Mouse (Mus musculus) embryonic facial prominence, embryonic 14.5 days (tissue): Measurements from ENCODE around the gene 2300009A05Rik. TPM values are rescaled to one million over a fixed set of nuclear protein-coding genes. Genes with fewer than 3 reads are reported as not detected.

Experiments used
- ATAC-seq: fragments of 200-750 bp; cut with Nextera tagmentation; 2 replicates; pipeline ENCODE4 v1.8.0; 2017; ENCODE audit warnings: low read depth, moderate number of reproducible peaks, moderate TSS enrichment
- DNase-seq: peaks from one replicate; pipeline ENCODE4 v3.0.0-alpha.2; 2015; ENCODE audit warnings: low spot score
- H3K27ac ChIP-seq: fragments of 300-500 bp; sonication (generic); replicated peaks from 2 replicates; pipeline ENCODE4 v1.5.1; 2014; ENCODE audit warnings: low read depth, mild to moderate bottlenecking, low read length, moderate library complexity
- H3K27me3 ChIP-seq: fragments of 300-500 bp; sonication (generic); replicated peaks from 2 replicates; pipeline ENCODE4 v1.6.1; 2014; ENCODE audit warnings: low read length; ENCODE audit not compliant: control insufficient read depth, insufficient read depth
- H3K36me3 ChIP-seq: fragments of 300-500 bp; sonication (generic); 2 replicates; pipeline ENCODE4 v1.6.1; 2014; ENCODE audit warnings: low read length, mixed read lengths; ENCODE audit not compliant: control insufficient read depth, insufficient read depth
- H3K4me1 ChIP-seq: fragments of 300-500 bp; sonication (generic); 2 replicates; pipeline ENCODE4 v1.6.1; 2014; ENCODE audit warnings: antibody characterized with exemption, low read length; ENCODE audit not compliant: control insufficient read depth, insufficient read depth
- H3K4me2 ChIP-seq: fragments of 300-500 bp; sonication (generic); 2 replicates; pipeline ENCODE4 v1.6.1; 2014; ENCODE audit warnings: low read depth, mild to moderate bottlenecking, low read length, moderate library complexity, mixed read lengths
- H3K4me3 ChIP-seq: fragments of 300-500 bp; sonication (generic); 2 replicates; pipeline ENCODE4 v1.5.1; 2014; ENCODE audit warnings: low read depth, mild to moderate bottlenecking, low read length
- H3K9ac ChIP-seq: fragments of 300-500 bp; sonication (generic); 2 replicates; pipeline ENCODE4 v1.6.1; 2014; ENCODE audit warnings: low read depth, mild to moderate bottlenecking, low read length, moderate library complexity, mixed read lengths
- H3K9me3 ChIP-seq: fragments of 300-500 bp; sonication (generic); 2 replicates; pipeline ENCODE4 v1.6.1; 2016; ENCODE audit warnings: low read length; ENCODE audit not compliant: control insufficient read depth
- WGBS: fragments of 180-500 bp; shearing (Covaris S2); extraction: QIAGEN DNeasy Blood & Tissue Kit; methylation state at CpG from one replicate; pipeline ENCODE4 v1.1.7; 2014; 5-methylcytosine and 5-hydroxymethylcytosine counted together
- polyA plus RNA-seq: library from polyadenylated mRNA; unstranded; fragments of >200 nt; fragmentation: Nextera tagmentation; extraction: Ambion mirVana; gene quantifications from 2 replicates; pipeline ENCODE4 v1.2.1, GENCODE M21; 2014

The 2300009A05Rik gene
- polyA plus RNA-seq, result 35.4 and 39.0 TPM in 2 replicates

DNA sequence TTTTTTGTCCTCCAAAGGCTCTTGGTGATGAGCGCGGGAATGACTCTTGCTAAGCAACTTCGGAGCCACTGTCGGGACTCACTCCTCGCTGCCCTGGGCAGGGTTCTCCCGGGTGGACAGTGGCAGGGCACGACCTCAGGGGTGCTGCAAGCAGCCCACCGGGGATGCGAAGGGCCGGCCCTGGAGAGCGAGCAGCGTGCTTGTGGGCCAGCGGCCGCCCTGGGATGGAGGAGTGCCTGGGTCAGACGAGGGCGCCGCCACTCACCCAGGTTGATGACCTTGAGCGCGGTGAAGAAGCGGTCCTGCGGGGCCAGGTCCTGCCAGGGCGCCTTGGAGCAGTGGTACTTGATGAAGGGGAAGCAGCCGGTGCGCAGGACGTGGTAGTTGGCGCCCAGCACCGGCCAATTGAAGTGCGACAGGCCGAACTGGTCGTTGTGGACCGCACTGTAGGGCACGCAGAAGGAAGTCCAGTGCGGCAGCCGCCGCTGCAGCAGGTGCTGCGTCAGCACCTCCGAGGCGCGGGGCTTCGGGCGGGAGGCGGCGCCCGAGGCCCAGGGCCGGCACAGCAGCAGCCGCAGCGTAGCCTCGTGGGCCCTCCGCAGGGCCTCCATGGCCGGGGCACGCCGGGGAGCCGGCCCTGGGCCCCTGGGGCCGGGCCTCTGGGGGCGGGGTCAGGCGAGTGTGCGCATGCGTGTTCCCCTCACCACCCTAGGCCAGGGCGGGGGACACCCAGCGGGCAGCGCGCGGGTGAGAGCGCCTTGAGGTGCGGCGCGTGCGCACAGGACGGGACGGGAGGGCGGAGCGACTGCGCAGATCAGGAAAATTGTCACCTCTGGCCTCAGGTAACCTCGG is at the start of gene 2300009A05Rik:
2300009A05Rik (minus strand) TSS at position 636 of the 852 bp plus-strand sequence.
- peak within 1 kb of the TSS; percentile 50; the same call in 1 of the 2 replicates for H3K27ac ChIP-seq

DNA sequence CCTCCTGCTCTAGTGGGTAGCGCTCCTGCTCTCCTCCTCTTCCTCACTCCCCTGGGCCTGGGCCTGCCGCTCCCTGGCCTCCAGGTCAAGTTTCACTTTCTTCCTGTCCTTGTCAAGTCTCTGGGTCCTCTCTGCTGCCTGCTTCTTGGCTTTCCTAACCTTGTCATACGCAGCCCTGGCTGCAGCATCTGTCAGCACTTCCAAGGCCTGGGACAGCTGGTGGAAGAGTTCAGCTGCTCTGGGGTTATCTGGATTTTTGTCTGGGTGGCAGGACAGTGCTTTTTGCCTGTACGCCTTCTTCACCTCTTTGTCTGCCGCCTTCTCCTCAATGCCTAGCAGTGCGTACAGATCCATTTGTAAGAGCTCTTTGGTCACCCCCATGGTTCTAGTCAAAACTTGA is 44.6 kb upstream of the 2300009A05Rik start:
- H3K4me2 ChIP-seq, result no peak overlapping the region
- no peaks in the 10 kb centered on the region for H3K36me3 ChIP-seq
- no peak overlapping the region for H3K27ac ChIP-seq
- H3K4me3 ChIP-seq, result no peak overlapping the region
- no peaks in the 10 kb centered on the region for H3K4me1 ChIP-seq
- 59% methylated on average over 6 of the region's 6 CpGs for WGBS
- DNase-seq, result peak; percentile 37
- ATAC-seq, result peak; percentile 53; the same call in 1 of the 2 replicates
- H3K27me3 ChIP-seq, result no peaks in the 10 kb centered on the region
- no peak overlapping the region for H3K9ac ChIP-seq
- H3K9me3 ChIP-seq, result no peaks in the 10 kb centered on the region

More for the DNA sequence above, at the start of gene 2300009A05Rik:
- ATAC-seq (peak; percentile 98), DNase-seq (peak; percentile 94)
- H3K4me2 ChIP-seq, result peak within 1 kb of the TSS; percentile 92
- peak within 1 kb of the TSS; percentile 73 for H3K4me3 ChIP-seq
- peak within 1 kb of the TSS; percentile 88 for H3K9ac ChIP-seq
- under 1% methylated on average over 28 of the region's 74 CpGs for WGBS
- H3K27me3 ChIP-seq, result no peaks in the 10 kb centered on the region
- no peaks in the 10 kb centered on the region for H3K36me3 ChIP-seq
- H3K9me3 ChIP-seq, result no peaks in the 10 kb centered on the region
- no peaks in the 10 kb centered on the region; the same call in 1 of the 2 replicates for H3K4me1 ChIP-seq

DNA sequence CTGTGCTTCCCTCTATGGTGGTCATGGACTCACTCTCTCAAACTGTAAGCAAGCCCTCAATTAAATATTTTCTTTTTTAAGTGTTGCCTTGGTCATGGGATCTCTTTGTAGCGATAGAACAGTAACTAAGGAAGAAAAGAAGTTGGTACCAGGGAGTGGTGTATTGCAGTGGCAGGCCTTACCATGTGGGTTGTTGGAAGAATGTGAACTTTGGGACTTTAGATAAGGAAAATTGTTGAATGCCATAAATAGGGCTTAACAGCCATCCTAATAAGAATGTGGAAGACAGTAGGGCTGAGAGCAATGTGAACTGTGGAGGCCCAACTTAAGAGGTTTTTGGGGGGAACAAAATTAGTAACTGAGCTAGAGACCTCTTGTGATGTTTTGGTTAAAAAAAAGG is 31.6 kb upstream of the 2300009A05Rik start:
- H3K27ac ChIP-seq, result no peak overlapping the region
- no peak overlapping the region for H3K9ac ChIP-seq
- no peaks in the 10 kb centered on the region for H3K27me3 ChIP-seq
- DNase-seq (no peak), ATAC-seq (no peak)
- no peak overlapping the region for H3K4me3 ChIP-seq
- H3K4me2 ChIP-seq, result no peak overlapping the region
- H3K4me1 ChIP-seq, result no peaks in the 10 kb centered on the region
- 68% methylated on average over 1 of the region's 1 CpGs for WGBS
- H3K9me3 ChIP-seq, result no peaks in the 10 kb centered on the region
- no peaks in the 10 kb centered on the region for H3K36me3 ChIP-seq

DNA sequence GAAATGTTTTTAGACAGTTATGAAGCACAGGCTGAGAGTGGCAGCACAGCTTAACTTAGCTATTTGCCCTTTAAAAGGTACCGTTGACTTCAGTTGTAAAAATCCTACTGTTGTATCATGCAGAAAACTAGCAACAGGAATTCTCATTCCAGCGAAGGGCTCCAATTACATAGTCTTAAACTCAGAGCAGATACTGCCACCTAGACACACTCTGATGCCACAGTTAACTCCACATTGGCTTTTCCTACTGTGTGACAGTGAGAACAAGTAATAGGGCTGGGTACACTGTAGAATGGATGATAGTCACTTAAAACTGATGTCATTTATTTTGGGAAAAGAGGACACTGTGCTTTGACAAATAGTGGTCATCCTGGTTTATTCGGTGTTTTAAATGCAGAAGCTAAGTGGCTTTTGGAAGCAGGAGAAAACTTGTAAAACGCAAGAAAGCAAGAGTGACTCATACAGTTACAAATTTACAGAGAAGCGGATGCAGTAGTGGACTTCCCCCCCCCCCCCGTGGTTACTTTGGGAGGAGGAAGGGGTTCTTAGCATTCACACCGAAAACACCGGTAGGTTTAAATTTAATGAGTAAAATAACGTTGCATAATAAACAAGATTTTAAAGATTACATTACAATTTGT is 22.2 kb upstream of the 2300009A05Rik start:
- no peak overlapping the region for H3K4me3 ChIP-seq
- no peak overlapping the region for H3K27ac ChIP-seq
- H3K27me3 ChIP-seq, result no peaks in the 10 kb centered on the region
- 61% methylated on average over 9 of the region's 9 CpGs for WGBS
- no peaks in the 10 kb centered on the region for H3K4me1 ChIP-seq
- no peak overlapping the region for H3K4me2 ChIP-seq
- H3K9ac ChIP-seq, result no peak overlapping the region
- DNase-seq, result peak; percentile 49
- no peaks in the 10 kb centered on the region for H3K9me3 ChIP-seq
- no peak for ATAC-seq
- H3K36me3 ChIP-seq, result no peaks in the 10 kb centered on the region

DNA sequence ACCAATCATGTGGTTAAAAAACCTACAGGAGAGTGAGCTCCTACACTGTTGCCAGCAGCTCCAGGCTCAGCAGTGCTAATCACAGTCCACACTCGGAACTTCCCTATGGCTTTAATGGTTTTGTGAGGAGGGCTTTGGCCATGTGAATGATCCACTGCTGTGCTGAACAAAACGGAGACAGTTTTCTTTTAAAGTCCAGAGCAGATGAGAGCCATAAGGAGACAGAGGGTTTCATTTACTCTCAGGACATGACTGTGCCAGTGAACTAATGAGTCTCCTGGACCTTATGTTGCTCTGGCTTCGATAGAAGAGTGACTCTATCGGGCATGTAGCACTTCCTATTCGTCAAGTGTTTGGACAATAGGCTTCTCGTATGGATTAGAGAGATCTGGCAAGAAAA is 21.4 kb upstream of the 2300009A05Rik start:
- no peak for DNase-seq
- H3K4me2 ChIP-seq, result no peak overlapping the region
- 46% methylated on average over 6 of the region's 6 CpGs for WGBS
- H3K4me1 ChIP-seq, result no peaks in the 10 kb centered on the region
- no peak overlapping the region for H3K27ac ChIP-seq
- H3K9me3 ChIP-seq, result no peaks in the 10 kb centered on the region
- ATAC-seq, result no peak
- no peak overlapping the region for H3K4me3 ChIP-seq
- H3K9ac ChIP-seq, result no peak overlapping the region
- no peaks in the 10 kb centered on the region for H3K36me3 ChIP-seq
- H3K27me3 ChIP-seq, result no peaks in the 10 kb centered on the region

DNA sequence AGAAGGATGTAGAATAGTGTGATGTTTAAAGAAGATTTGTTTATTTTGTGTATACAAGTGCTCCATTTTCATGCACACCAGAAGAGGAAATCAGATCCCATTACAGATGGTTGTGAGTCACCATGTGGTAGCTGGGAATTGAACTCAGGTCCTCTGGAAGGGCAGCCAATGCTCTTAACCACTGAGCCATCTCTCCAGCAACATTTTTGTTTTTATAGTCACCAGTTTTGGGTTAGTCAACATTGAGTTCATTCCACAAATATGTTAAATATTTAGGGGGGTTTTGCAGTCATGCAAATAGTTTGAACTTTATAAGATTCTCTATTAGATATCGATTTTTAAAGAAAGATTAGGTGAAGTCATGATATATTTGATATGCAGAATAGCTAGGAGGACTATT is 1.1 kb upstream of the 2300009A05Rik start:
- ATAC-seq (no peak), DNase-seq (no peak)
- 71% methylated on average over 1 of the region's 1 CpGs for WGBS

DNA sequence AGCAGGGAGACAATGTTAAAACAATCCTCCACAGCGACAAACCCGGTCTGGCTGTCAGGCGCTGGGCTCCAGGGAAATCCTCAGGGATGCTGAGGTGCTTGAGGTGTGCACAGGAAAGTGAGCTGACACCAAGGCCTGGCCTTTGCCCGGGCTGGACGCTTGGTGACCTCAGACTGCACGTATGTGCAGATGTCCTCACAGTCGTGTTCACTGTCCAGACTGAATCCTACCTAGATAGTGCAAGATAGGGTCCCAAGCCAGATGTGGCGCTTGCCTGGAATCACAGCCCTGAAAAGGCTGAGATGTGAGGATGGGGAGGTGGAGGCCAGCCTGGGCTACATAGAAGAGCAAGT is 393 bp upstream of the 2300009A05Rik start:
- Histone ChIP-seq H3K27ac (no peak overlapping the region; the same call in 1 of the 2 replicates), H3K36me3 (no peaks in the 10 kb centered on the region), H3K4me3 (peak overlapping the region; percentile 73), H3K9me3 (no peaks in the 10 kb centered on the region), H3K9ac (peak overlapping the region; percentile 88), H3K4me2 (peak overlapping the region; percentile 92), H3K27me3 (no peaks in the 10 kb centered on the region), H3K4me1 (no peaks in the 10 kb centered on the region; the same call in 1 of the 2 replicates)
- DNase-seq, result no peak
- no peak; the same call in 1 of the 2 replicates for ATAC-seq
- 11% methylated on average over 8 of the region's 8 CpGs for WGBS

More for the DNA sequence above, 1.1 kb upstream of the 2300009A05Rik start:
- H3K4me2 ChIP-seq, result no peak overlapping the region
- H3K27me3 ChIP-seq, result no peaks in the 10 kb centered on the region
- H3K27ac ChIP-seq, result no peak overlapping the region
- H3K4me3 ChIP-seq, result no peak overlapping the region
- no peaks in the 10 kb centered on the region; the same call in 1 of the 2 replicates for H3K4me1 ChIP-seq
- no peak overlapping the region for H3K9ac ChIP-seq
- no peaks in the 10 kb centered on the region for H3K9me3 ChIP-seq
- no peaks in the 10 kb centered on the region for H3K36me3 ChIP-seq

DNA sequence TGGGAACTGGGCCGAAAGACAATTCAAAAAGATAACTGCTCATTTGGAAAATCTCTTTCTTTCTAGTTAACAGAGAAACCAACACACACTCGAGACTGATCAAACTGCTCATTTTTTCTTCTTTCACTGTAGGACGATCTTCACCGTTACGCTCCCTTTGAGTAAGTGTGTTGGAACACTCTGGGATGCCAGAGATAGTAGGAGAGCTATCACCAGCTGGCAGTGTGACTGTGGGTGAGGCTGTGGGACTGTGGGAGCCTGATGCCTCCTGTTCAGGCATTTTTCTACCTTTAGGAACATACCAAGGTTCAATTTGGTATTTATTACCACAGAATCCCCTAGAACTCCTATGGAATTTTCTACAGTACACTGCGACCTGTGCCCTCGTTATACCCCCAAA is 3.4 kb downstream of the 2300009A05Rik start:
- H3K36me3 ChIP-seq, result no peaks in the 10 kb centered on the region
- no peak overlapping the region for H3K9ac ChIP-seq
- WGBS, result 78% methylated on average over 7 of the region's 7 CpGs
- H3K9me3 ChIP-seq, result no peaks in the 10 kb centered on the region
- no peaks in the 10 kb centered on the region; the same call in 1 of the 2 replicates for H3K4me1 ChIP-seq
- H3K4me2 ChIP-seq, result no peak overlapping the region
- no peak overlapping the region for H3K27ac ChIP-seq
- no peak overlapping the region for H3K4me3 ChIP-seq
- ATAC-seq, result no peak
- DNase-seq, result no peak
- no peaks in the 10 kb centered on the region for H3K27me3 ChIP-seq
